Mouse (Mus musculus): ENCODE data around the gene Ap1m2.

DNA sequence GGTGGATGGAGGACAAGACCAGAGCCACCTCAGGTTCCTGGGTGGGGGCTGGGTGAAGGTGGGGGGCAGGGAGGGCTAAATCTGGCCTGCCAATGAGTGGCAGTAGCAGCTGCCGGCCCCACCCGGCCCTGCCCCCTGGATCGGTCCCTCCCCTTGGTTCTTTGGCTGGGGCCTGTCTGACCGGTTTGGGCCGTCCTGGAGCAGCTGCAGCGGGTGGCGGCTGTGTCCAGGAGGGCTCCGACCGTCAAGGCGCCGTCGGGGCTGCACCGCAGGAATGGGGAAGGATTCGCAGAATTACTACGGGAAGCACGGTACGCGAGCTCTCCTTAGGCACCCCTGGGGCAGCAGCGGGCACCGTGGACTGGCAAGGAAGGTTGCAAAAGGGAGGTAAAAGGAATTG lies 25.5 kb upstream of the Ap1m2 start:
- no peak for TF ChIP-seq CTCF (IDR thresholded peaks at IDR 0.05; ENCODE audit: control insufficient read depth, insufficient read depth, insufficient read length)
- no peak for TF ChIP-seq MYOG (IDR thresholded peaks at IDR 0.05; ENCODE audit: control insufficient read depth, extremely low read depth, insufficient read length)
- no peak for TF ChIP-seq USF1 (IDR thresholded peaks at IDR 0.05; ENCODE audit: low read depth)
- no peak for TF ChIP-seq FOSL1 (IDR thresholded peaks at IDR 0.05; ENCODE audit: insufficient read depth, low read length, poor library complexity, severe bottlenecking)
- TF ChIP-seq CEBPB (IDR thresholded peaks at IDR 0.05; ENCODE audit: low read depth), result no peak
- TF ChIP-seq MYOD1 (IDR thresholded peaks at IDR 0.05; ENCODE audit: control insufficient read depth, insufficient read length, low read depth), result peak; percentile 91
